Mouse (Mus musculus): ENCODE results near the gene Uggt1. TPM values are rescaled to one million over a fixed set of nuclear protein-coding genes. Genes with fewer than 3 reads are reported as not detected.

Gene Uggt1
- total and polyA plus RNA-seq, 2 experiments from 2014 or later, result 16.0 to 26.7 TPM

GRCm38 (mm10) chr1:36149411-36149810, 95.1 kb downstream of the Uggt1 start:
- Histone ChIP-seq H3K4me3 (ENCODE audit: low read depth, low read length) (no peak overlapping the region), H3K36me3 (replicated peaks; ENCODE audit: control insufficient read depth, insufficient read depth, low read length) (peaks cover 90% of the 10 kb centered on the region), H3K27me3 (ENCODE audit: control insufficient read depth, insufficient read depth, low read length) (no peaks in the 10 kb centered on the region), H3K9me3 (replicated peaks; ENCODE audit: control insufficient read depth, low read length) (no peaks in the 10 kb centered on the region), H3K4me2 (ENCODE audit: low read depth, low read length) (no peak overlapping the region), H3K27ac (ENCODE audit: low read depth) (peak overlapping the region; percentile 72; the same call in 1 of the 2 replicates), H3K9ac (replicated peaks; ENCODE audit: low read depth, low read length) (no peak overlapping the region), H3K4me1 (ENCODE audit: control insufficient read depth, insufficient read depth) (no peaks in the 10 kb centered on the region)
- DNase-seq (ENCODE audit: low spot score) (no peak), ATAC-seq (ENCODE audit: insufficient read depth, low read depth) (no peak)
- 71% methylated on average over 1 of the region's 1 CpGs for WGBS
- TF ChIP-seq CTCF (IDR thresholded peaks at IDR 0.05; ENCODE audit: low read depth), result peak; percentile 59
- TF ChIP-seq EP300 (IDR thresholded peaks at IDR 0.05; ENCODE audit: low read depth), result no peak

GRCm38 (mm10) chr1:36148809-36149208, 95.7 kb downstream of the Uggt1 start:
- H3K4me3 ChIP-seq (ENCODE audit: low read depth, low read length), result no peak overlapping the region
- no peaks in the 10 kb centered on the region for H3K4me1 ChIP-seq (ENCODE audit: control insufficient read depth, insufficient read depth)
- WGBS, result 54% methylated on average over 2 of the region's 2 CpGs
- H3K9ac ChIP-seq (replicated peaks; ENCODE audit: low read depth, low read length), result no peak overlapping the region
- no peaks in the 10 kb centered on the region for H3K27me3 ChIP-seq (ENCODE audit: control insufficient read depth, insufficient read depth, low read length)
- ATAC-seq (ENCODE audit: insufficient read depth, low read depth), result no peak
- H3K9me3 ChIP-seq (replicated peaks; ENCODE audit: control insufficient read depth, low read length), result no peaks in the 10 kb centered on the region
- H3K27ac ChIP-seq (ENCODE audit: low read depth), result peak overlapping the region; percentile 72; the same call in 1 of the 2 replicates
- H3K4me2 ChIP-seq (ENCODE audit: low read depth, low read length), result no peak overlapping the region
- no peak for TF ChIP-seq CTCF (IDR thresholded peaks at IDR 0.05; ENCODE audit: low read depth)
- TF ChIP-seq EP300 (IDR thresholded peaks at IDR 0.05; ENCODE audit: low read depth), result no peak
- peaks cover 90% of the 10 kb centered on the region for H3K36me3 ChIP-seq (replicated peaks; ENCODE audit: control insufficient read depth, insufficient read depth, low read length)
- DNase-seq (ENCODE audit: low spot score), result no peak

GRCm38 (mm10) chr1:36145050-36145449, 99.5 kb downstream of the Uggt1 start:
- WGBS, result 26% methylated on average over 1 of the region's 1 CpGs
- no peak overlapping the region for H3K27ac ChIP-seq (ENCODE audit: low read depth)
- no peak overlapping the region for H3K4me3 ChIP-seq (ENCODE audit: low read depth, low read length)
- DNase-seq (ENCODE audit: low spot score) (peak; percentile 29), ATAC-seq (ENCODE audit: insufficient read depth, low read depth) (no peak)
- peaks cover 77% of the 10 kb centered on the region for H3K36me3 ChIP-seq (replicated peaks; ENCODE audit: control insufficient read depth, insufficient read depth, low read length)
- H3K27me3 ChIP-seq (ENCODE audit: control insufficient read depth, insufficient read depth, low read length), result no peaks in the 10 kb centered on the region
- no peak overlapping the region for H3K4me2 ChIP-seq (ENCODE audit: low read depth, low read length)
- H3K4me1 ChIP-seq (ENCODE audit: control insufficient read depth, insufficient read depth), result no peaks in the 10 kb centered on the region
- no peak overlapping the region for H3K9ac ChIP-seq (replicated peaks; ENCODE audit: low read depth, low read length)
- no peak for TF ChIP-seq EP300 (IDR thresholded peaks at IDR 0.05; ENCODE audit: low read depth)
- TF ChIP-seq CTCF (IDR thresholded peaks at IDR 0.05; ENCODE audit: low read depth), result peak; percentile 68
- no peaks in the 10 kb centered on the region for H3K9me3 ChIP-seq (replicated peaks; ENCODE audit: control insufficient read depth, low read length)

- TF ChIP-seq EP300 (IDR thresholded peaks at IDR 0.05; ENCODE audit: low read depth), result no peak
- no peak for TF ChIP-seq CTCF (IDR thresholded peaks at IDR 0.05; ENCODE audit: low read depth)
- Histone ChIP-seq H3K9me3 (replicated peaks; ENCODE audit: control insufficient read depth, low read length) (no peaks in the 10 kb centered on the region), H3K36me3 (replicated peaks; ENCODE audit: control insufficient read depth, insufficient read depth, low read length) (peaks cover 35% of the 10 kb centered on the region), H3K4me1 (ENCODE audit: control insufficient read depth, insufficient read depth) (no peaks in the 10 kb centered on the region), H3K27me3 (ENCODE audit: control insufficient read depth, insufficient read depth, low read length) (no peaks in the 10 kb centered on the region), H3K4me3 (ENCODE audit: low read depth, low read length) (no peak overlapping the region), H3K4me2 (ENCODE audit: low read depth, low read length) (no peak overlapping the region), H3K27ac (ENCODE audit: low read depth) (no peak overlapping the region), H3K9ac (replicated peaks; ENCODE audit: low read depth, low read length) (no peak overlapping the region)
- WGBS, result 92% methylated on average over 15 of the region's 15 CpGs
- DNase-seq (ENCODE audit: low spot score) (no peak), ATAC-seq (ENCODE audit: insufficient read depth, low read depth) (no peak)
These were observed 104.2 kb downstream of the Uggt1 start for GRCm38 (mm10) chr1:36140311-36140710.

GRCm38 (mm10) chr1:36134584-36134983, 109.9 kb downstream of the Uggt1 start:
- Histone ChIP-seq H3K9ac (replicated peaks; ENCODE audit: low read depth, low read length) (no peak overlapping the region), H3K4me1 (ENCODE audit: control insufficient read depth, insufficient read depth) (peaks cover 13% of the 10 kb centered on the region), H3K4me3 (ENCODE audit: low read depth, low read length) (no peak overlapping the region), H3K9me3 (replicated peaks; ENCODE audit: control insufficient read depth, low read length) (no peaks in the 10 kb centered on the region), H3K27me3 (ENCODE audit: control insufficient read depth, insufficient read depth, low read length) (no peaks in the 10 kb centered on the region), H3K36me3 (replicated peaks; ENCODE audit: control insufficient read depth, insufficient read depth, low read length) (no peaks in the 10 kb centered on the region), H3K4me2 (ENCODE audit: low read depth, low read length) (no peak overlapping the region), H3K27ac (ENCODE audit: low read depth) (no peak overlapping the region)
- TF ChIP-seq CTCF (IDR thresholded peaks at IDR 0.05; ENCODE audit: low read depth) (peak; percentile 93), EP300 (IDR thresholded peaks at IDR 0.05; ENCODE audit: low read depth) (no peak)
- DNase-seq (ENCODE audit: low spot score) (no peak), ATAC-seq (ENCODE audit: insufficient read depth, low read depth) (no peak)
- whole genome bisulfite sequencing, result 3% methylated on average over 3 of the region's 3 CpGs

- no peak overlapping the region for H3K27ac ChIP-seq (ENCODE audit: low read depth)
These were observed 110.9 kb downstream of the Uggt1 start for GRCm38 (mm10) chr1:36133647-36134046.

More at GRCm38 (mm10) chr1:36133647-36134046, 110.9 kb downstream of the Uggt1 start:
- Histone ChIP-seq H3K36me3 (replicated peaks; ENCODE audit: control insufficient read depth, insufficient read depth, low read length) (no peaks in the 10 kb centered on the region), H3K27me3 (ENCODE audit: control insufficient read depth, insufficient read depth, low read length) (no peaks in the 10 kb centered on the region), H3K4me3 (ENCODE audit: low read depth, low read length) (no peak overlapping the region), H3K9me3 (replicated peaks; ENCODE audit: control insufficient read depth, low read length) (no peaks in the 10 kb centered on the region), H3K4me2 (ENCODE audit: low read depth, low read length) (no peak overlapping the region), H3K4me1 (ENCODE audit: control insufficient read depth, insufficient read depth) (peaks cover 13% of the 10 kb centered on the region), H3K9ac (replicated peaks; ENCODE audit: low read depth, low read length) (no peak overlapping the region)
- whole genome bisulfite sequencing, result 58% methylated on average over 3 of the region's 3 CpGs
- DNase-seq (ENCODE audit: low spot score) (no peak), ATAC-seq (ENCODE audit: insufficient read depth, low read depth) (no peak)
- TF ChIP-seq CTCF (IDR thresholded peaks at IDR 0.05; ENCODE audit: low read depth), result no peak
- TF ChIP-seq EP300 (IDR thresholded peaks at IDR 0.05; ENCODE audit: low read depth), result no peak

All from heart, postnatal 0 days (tissue).